Mouse (Mus musculus): Measurements from ENCODE around the gene Olfr1406.
"Not testable (repeated sequence)": the region's sequence is repeated elsewhere in the genome, so short reads cannot be mapped to it uniquely, and the experiment has no call there.

The Olfr1406 gene

GRCm38 (mm10) chr1:173190540-173190939 lies at the start of gene Olfr1406:
Olfr1406 (minus strand) TSS chr1:173190640.
- no peak for DNase-seq (ENCODE audit: low spot score)

GRCm38 (mm10) chr1:173237004-173237403 lies 46.6 kb upstream of the Olfr1406 start:
- DNase-seq (ENCODE audit: low spot score) = not testable (repeated sequence)

GRCm38 (mm10) chr1:173227081-173227480 lies 36.6 kb upstream of the Olfr1406 start, which contains the start of gene Fcer1a:
Fcer1a (minus strand) TSS chr1:173227214.
- no peak for DNase-seq (ENCODE audit: low spot score)

GRCm38 (mm10) chr1:173216481-173216880 lies 26.0 kb upstream of the Olfr1406 start:
- DNase-seq (ENCODE audit: low spot score) = no peak

GRCm38 (mm10) chr1:173212092-173212491 lies 21.7 kb upstream of the Olfr1406 start, which contains the start of gene Olfr1404:
Olfr1404 (plus strand) TSS chr1:173212392.
- DNase-seq (ENCODE audit: low spot score) = no peak

DNA sequence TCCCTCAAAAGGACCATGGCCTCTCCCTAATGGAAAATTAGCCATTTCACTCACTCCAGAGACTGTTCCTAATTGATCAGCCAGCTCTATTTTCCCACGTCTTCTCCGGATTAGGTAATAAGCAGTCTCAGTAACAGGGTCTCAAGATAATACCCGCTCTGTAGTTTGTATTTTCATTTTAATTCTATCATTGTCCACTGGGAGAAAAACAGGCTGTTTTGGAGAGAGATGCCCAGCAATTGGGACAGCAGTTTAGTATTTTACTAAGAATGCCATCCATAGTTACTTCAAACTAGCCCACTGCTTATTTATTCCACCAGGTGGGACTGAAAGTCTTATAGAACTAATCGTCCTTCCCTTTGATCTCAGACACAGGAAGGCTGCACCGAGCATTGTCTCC lies 7.1 kb upstream of the Olfr1406 start, which contains the start of gene Olfr218:
Olfr218 (plus strand) TSS at position 301 of the 400 bp plus-strand sequence.
- DNase-seq (ENCODE audit: low spot score) = no peak

DNA sequence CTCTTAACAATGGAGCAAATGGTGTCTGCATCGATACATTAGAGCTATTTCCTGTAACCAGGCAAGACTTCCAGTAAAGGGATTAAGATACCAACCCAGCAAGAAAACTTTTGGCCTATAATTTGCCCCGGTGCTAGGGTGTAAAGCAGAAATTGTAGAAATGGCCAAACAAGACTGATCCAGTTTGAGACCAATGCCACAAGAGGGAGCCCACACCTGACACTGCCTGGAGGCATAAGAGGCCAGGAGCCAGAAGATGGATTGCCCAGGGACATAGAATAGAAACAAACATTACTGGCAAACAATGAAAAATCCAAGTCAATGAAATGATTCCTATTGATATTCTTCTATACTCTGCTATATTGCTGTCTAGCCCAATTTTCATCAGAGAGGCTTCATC lies 5.9 kb upstream of the Olfr1406 start:
- no peak for DNase-seq (ENCODE audit: low spot score)

GRCm38 (mm10) chr1:173192059-173192458 lies 1.6 kb upstream of the Olfr1406 start:
- DNase-seq (ENCODE audit: low spot score) = no peak

- no peak for DNase-seq (ENCODE audit: low spot score)
Measured at GRCm38 (mm10) chr1:173174154-173174842, 16.1 kb downstream of the Olfr1406 start.

DNA sequence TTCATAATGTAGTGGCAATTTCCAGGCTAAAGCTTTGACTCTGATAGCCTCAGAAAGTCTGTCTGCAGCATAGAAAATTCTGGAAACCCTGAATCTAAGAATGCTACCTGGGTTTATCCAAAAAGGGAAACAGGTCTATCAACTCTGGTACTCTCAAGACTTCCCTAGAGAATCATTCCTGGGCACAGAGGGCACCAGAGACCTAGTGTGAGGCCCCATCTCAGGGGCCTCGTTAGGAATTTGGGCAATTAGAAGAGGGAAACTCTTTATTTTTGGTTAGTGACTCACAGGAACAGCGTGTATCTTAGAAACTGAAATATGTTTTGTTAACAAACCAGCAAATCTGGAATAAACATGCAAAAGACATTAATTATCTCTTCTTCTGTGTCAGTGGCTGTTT lies 53.2 kb downstream of the Olfr1406 start, which contains the start of gene Olfr1408:
Olfr1408 (minus strand) TSS at position 101 of the 400 bp plus-strand sequence.
- no peak for DNase-seq (ENCODE audit: low spot score)

Data from urinary bladder, postnatal 25 days (tissue).